Mouse (Mus musculus): ENCODE measurements around the gene Cmbl. TPM values are rescaled to one million over a fixed set of nuclear protein-coding genes. Genes with fewer than 3 reads are reported as not detected.

Cmbl gene
- polyA plus RNA-seq, 2 experiments, result 5.5 to 6.8 TPM

- H3K4me3 ChIP-seq (ENCODE audit: insufficient read depth in 1 of 2, low read depth in 2 of 2, low read length in 2 of 2), result peak overlapping the region; percentile 75 to 99
- peak overlapping the region; percentile 82 for H3K27ac ChIP-seq
- no peak for TF ChIP-seq EP300 (IDR thresholded peaks at IDR 0.05; ENCODE audit: low read depth)
- TF ChIP-seq CTCF (IDR thresholded peaks at IDR 0.05; ENCODE audit: low read depth), result peak; percentile 62
- H3K4me2 ChIP-seq (ENCODE audit: low read depth), result peak overlapping the region; percentile 91
- no peaks in the 10 kb centered on the region for H3K9me3 ChIP-seq (ENCODE audit: control insufficient read depth, low read length)
- H3K9ac ChIP-seq (replicated peaks), result peak overlapping the region; percentile 94
- 3% methylated on average over 15 of the region's 15 CpGs for WGBS (ENCODE audit: insufficient replicate concordance)
- H3K36me3 ChIP-seq (replicated peaks; ENCODE audit: control insufficient read depth, insufficient read depth, low read depth), result peaks cover 5% of the 10 kb centered on the region
- ATAC-seq (ENCODE audit: insufficient read depth) (peak; percentile 52), DNase-seq (ENCODE audit: low read depth in 3 of 3, low spot score in 3 of 3) (peak in 2 of 3 experiments; percentile 53 to 67)
- peaks cover 6 to 17% of the 10 kb centered on the region in 2 experiments; a peak in 3 of 4 replicates for H3K4me1 ChIP-seq (replicated peaks; ENCODE audit: control insufficient read depth in 2 of 2, insufficient read depth in 2 of 2, low read length in 1 of 2)
- H3K27me3 ChIP-seq (ENCODE audit: control insufficient read depth, insufficient read depth, low read length), result no peaks in the 10 kb centered on the region
These were observed 37.2 kb downstream of the Cmbl start for GRCm38 (mm10) chr15:31602426-31602825.

GRCm38 (mm10) chr15:31603113-31603512 lies 37.9 kb downstream of the Cmbl start:
- Histone ChIP-seq H3K36me3 (replicated peaks; ENCODE audit: control insufficient read depth, insufficient read depth, low read depth) (no peaks in the 10 kb centered on the region; the same call in 1 of the 2 replicates), H3K4me2 (ENCODE audit: low read depth) (peak overlapping the region; percentile 91), H3K27ac (no peak overlapping the region), H3K9me3 (ENCODE audit: control insufficient read depth, low read length) (no peaks in the 10 kb centered on the region), H3K4me1 (replicated peaks; ENCODE audit: control insufficient read depth in 2 of 2, insufficient read depth in 2 of 2, low read length in 1 of 2) (peaks cover 6 to 17% of the 10 kb centered on the region in 2 experiments; a peak in 3 of 4 replicates), H3K9ac (replicated peaks) (peak overlapping the region; percentile 94; the same call in 1 of the 2 replicates), H3K4me3 (ENCODE audit: insufficient read depth in 1 of 2, low read depth in 2 of 2, low read length in 2 of 2) (peak overlapping the region in 1 of 2 experiments; percentile 75; a peak in 2 of 4 replicates), H3K27me3 (ENCODE audit: control insufficient read depth, insufficient read depth, low read length) (no peaks in the 10 kb centered on the region)
- DNase-seq (ENCODE audit: low read depth in 3 of 3, low spot score in 3 of 3), result no peak
- 82% methylated on average over 13 of the region's 13 CpGs for WGBS (ENCODE audit: insufficient replicate concordance)
- no peak for ATAC-seq (ENCODE audit: insufficient read depth)
- TF ChIP-seq CTCF (IDR thresholded peaks at IDR 0.05; ENCODE audit: low read depth), result no peak
- TF ChIP-seq EP300 (IDR thresholded peaks at IDR 0.05; ENCODE audit: low read depth), result no peak

- DNase-seq (ENCODE audit: low read depth in 3 of 3, low spot score in 3 of 3) (no peak), ATAC-seq (ENCODE audit: insufficient read depth) (no peak)
- Histone ChIP-seq H3K27me3 (ENCODE audit: control insufficient read depth, insufficient read depth, low read length) (no peaks in the 10 kb centered on the region), H3K9ac (replicated peaks) (no peak overlapping the region), H3K36me3 (replicated peaks; ENCODE audit: control insufficient read depth, insufficient read depth, low read depth) (no peaks in the 10 kb centered on the region), H3K4me2 (ENCODE audit: low read depth) (no peak overlapping the region), H3K4me1 (replicated peaks; ENCODE audit: control insufficient read depth in 2 of 2, insufficient read depth in 2 of 2, low read length in 1 of 2) (no peaks in the 10 kb centered on the region; a peak in 1 of 4 replicates), H3K9me3 (ENCODE audit: control insufficient read depth, low read length) (no peaks in the 10 kb centered on the region), H3K4me3 (ENCODE audit: insufficient read depth in 1 of 2, low read depth in 2 of 2, low read length in 2 of 2) (no peak overlapping the region), H3K27ac (no peak overlapping the region)
- TF ChIP-seq CTCF (IDR thresholded peaks at IDR 0.05; ENCODE audit: low read depth), result no peak
- WGBS (ENCODE audit: insufficient replicate concordance), result 66% methylated on average over 6 of the region's 6 CpGs
These were observed 41.6 kb downstream of the Cmbl start for GRCm38 (mm10) chr15:31606821-31607220.

GRCm38 (mm10) chr15:31611027-31611426 lies 45.8 kb downstream of the Cmbl start:
- TF ChIP-seq EP300 (IDR thresholded peaks at IDR 0.05; ENCODE audit: low read depth) (no peak), CTCF (IDR thresholded peaks at IDR 0.05; ENCODE audit: low read depth) (peak; percentile 50)
- Histone ChIP-seq H3K27ac (no peak overlapping the region), H3K27me3 (ENCODE audit: control insufficient read depth, insufficient read depth, low read length) (no peaks in the 10 kb centered on the region), H3K4me3 (ENCODE audit: insufficient read depth in 1 of 2, low read depth in 2 of 2, low read length in 2 of 2) (no peak overlapping the region), H3K36me3 (replicated peaks; ENCODE audit: control insufficient read depth, insufficient read depth, low read depth) (no peaks in the 10 kb centered on the region), H3K9ac (replicated peaks) (no peak overlapping the region), H3K4me1 (replicated peaks; ENCODE audit: control insufficient read depth in 2 of 2, insufficient read depth in 2 of 2, low read length in 1 of 2) (no peaks in the 10 kb centered on the region; a peak in 1 of 4 replicates), H3K9me3 (ENCODE audit: control insufficient read depth, low read length) (no peaks in the 10 kb centered on the region), H3K4me2 (ENCODE audit: low read depth) (no peak overlapping the region)
- DNase-seq (ENCODE audit: low read depth in 3 of 3, low spot score in 3 of 3), result no peak
- WGBS (ENCODE audit: insufficient replicate concordance), result 73% methylated on average over 3 of the region's 3 CpGs
- ATAC-seq (ENCODE audit: insufficient read depth), result no peak

GRCm38 (mm10) chr15:31611976-31612375 lies 46.8 kb downstream of the Cmbl start:
- H3K4me2 ChIP-seq (ENCODE audit: low read depth), result no peak overlapping the region
- no peak for ATAC-seq (ENCODE audit: insufficient read depth)
- 69% methylated on average over 4 of the region's 4 CpGs for WGBS (ENCODE audit: insufficient replicate concordance)

More at GRCm38 (mm10) chr15:31611976-31612375, 46.8 kb downstream of the Cmbl start:
- Histone ChIP-seq H3K27me3 (ENCODE audit: control insufficient read depth, insufficient read depth, low read length) (no peaks in the 10 kb centered on the region), H3K4me1 (replicated peaks; ENCODE audit: control insufficient read depth in 2 of 2, insufficient read depth in 2 of 2, low read length in 1 of 2) (no peaks in the 10 kb centered on the region; a peak in 1 of 4 replicates), H3K9me3 (ENCODE audit: control insufficient read depth, low read length) (no peaks in the 10 kb centered on the region), H3K9ac (replicated peaks) (no peak overlapping the region), H3K4me3 (ENCODE audit: insufficient read depth in 1 of 2, low read depth in 2 of 2, low read length in 2 of 2) (no peak overlapping the region), H3K36me3 (replicated peaks; ENCODE audit: control insufficient read depth, insufficient read depth, low read depth) (no peaks in the 10 kb centered on the region), H3K27ac (no peak overlapping the region)
- no peak for TF ChIP-seq EP300 (IDR thresholded peaks at IDR 0.05; ENCODE audit: low read depth)
- no peak for TF ChIP-seq CTCF (IDR thresholded peaks at IDR 0.05; ENCODE audit: low read depth)
- no peak for DNase-seq (ENCODE audit: low read depth in 3 of 3, low spot score in 3 of 3)

Measured in liver, embryonic 14.5 days (tissue).